Mouse (Mus musculus): ENCODE measurements around the gene Plekhn1. TPM values are rescaled to one million over a fixed set of nuclear protein-coding genes. Genes with fewer than 3 reads are reported as not detected.

The Plekhn1 gene
- polyA plus RNA-seq, 1 experiment from 2014 or later = 8.7 TPM

DNA sequence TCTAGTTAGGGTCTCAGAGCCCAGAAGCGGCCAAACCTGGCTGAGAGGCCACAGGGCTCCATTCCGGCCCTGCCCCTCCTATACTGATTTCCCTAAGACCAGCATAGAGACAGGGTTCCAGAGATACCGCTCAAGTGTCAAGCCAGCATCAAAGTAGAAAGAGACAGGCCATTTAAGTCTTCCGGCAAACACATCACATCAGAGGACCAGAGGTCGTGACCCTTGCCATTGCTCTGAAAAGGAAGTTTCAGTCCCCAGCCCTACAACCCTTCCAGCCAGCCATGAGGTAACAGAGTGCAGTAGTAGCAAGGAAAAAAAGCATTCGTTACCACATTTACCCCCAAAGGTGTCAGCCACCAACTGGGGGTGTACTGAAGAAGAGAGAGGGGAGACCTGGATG is 40.3 kb downstream of the Plekhn1 start:
- Histone ChIP-seq H3K27me3 (ENCODE audit: control insufficient read depth, insufficient read depth, low read length) (no peaks in the 10 kb centered on the region), H3K36me3 (ENCODE audit: control insufficient read depth, insufficient read depth, low read length) (no peaks in the 10 kb centered on the region), H3K9ac (ENCODE audit: low read depth, low read length) (no peak overlapping the region), H3K4me3 (ENCODE audit: low read depth, low read length) (no peak overlapping the region), H3K27ac (ENCODE audit: low read depth, low read length) (no peak overlapping the region), H3K9me3 (replicated peaks; ENCODE audit: control insufficient read depth, low read length) (no peaks in the 10 kb centered on the region), H3K4me1 (ENCODE audit: control insufficient read depth, insufficient read depth, low read length) (peaks cover 48% of the 10 kb centered on the region), H3K4me2 (peak overlapping the region; percentile 19; the same call in 1 of the 2 replicates)
- ATAC-seq (replicated peaks; ENCODE audit: insufficient number of reproducible peaks, low FRiP score, low TSS enrichment) = no peak
- WGBS (ENCODE audit: insufficient replicate concordance) = 46% methylated on average over 6 of the region's 6 CpGs

DNA sequence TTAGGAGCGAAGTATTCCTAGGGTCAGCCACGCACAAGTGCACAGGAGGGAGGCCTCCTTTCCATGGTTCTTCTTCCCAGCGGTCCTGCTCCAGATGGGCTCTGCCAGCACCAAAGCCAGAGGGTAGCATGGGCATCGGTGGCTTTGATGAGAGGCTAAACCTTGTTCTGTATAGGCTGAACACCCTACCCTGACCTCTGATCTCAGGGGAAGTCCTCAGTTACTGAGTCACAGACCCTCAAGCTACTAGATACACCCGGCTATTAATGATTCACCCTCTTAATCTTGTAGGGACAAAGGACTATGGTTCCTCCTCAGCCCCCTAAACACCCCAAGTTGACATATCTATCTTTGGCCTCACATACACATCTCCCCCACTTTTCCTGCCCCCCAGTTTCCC is 40.8 kb downstream of the Plekhn1 start:
- H3K4me3 ChIP-seq (ENCODE audit: low read depth, low read length) = no peak overlapping the region
- ATAC-seq (replicated peaks; ENCODE audit: insufficient number of reproducible peaks, low FRiP score, low TSS enrichment) = no peak
- H3K27me3 ChIP-seq (ENCODE audit: control insufficient read depth, insufficient read depth, low read length) = no peaks in the 10 kb centered on the region
- H3K4me1 ChIP-seq (ENCODE audit: control insufficient read depth, insufficient read depth, low read length) = peaks cover 52% of the 10 kb centered on the region
- no peaks in the 10 kb centered on the region for H3K9me3 ChIP-seq (replicated peaks; ENCODE audit: control insufficient read depth, low read length)
- 66% methylated on average over 5 of the region's 5 CpGs for WGBS (ENCODE audit: insufficient replicate concordance)
- no peak overlapping the region for H3K4me2 ChIP-seq
- no peaks in the 10 kb centered on the region for H3K36me3 ChIP-seq (ENCODE audit: control insufficient read depth, insufficient read depth, low read length)
- H3K27ac ChIP-seq (ENCODE audit: low read depth, low read length) = no peak overlapping the region
- no peak overlapping the region for H3K9ac ChIP-seq (ENCODE audit: low read depth, low read length)

DNA sequence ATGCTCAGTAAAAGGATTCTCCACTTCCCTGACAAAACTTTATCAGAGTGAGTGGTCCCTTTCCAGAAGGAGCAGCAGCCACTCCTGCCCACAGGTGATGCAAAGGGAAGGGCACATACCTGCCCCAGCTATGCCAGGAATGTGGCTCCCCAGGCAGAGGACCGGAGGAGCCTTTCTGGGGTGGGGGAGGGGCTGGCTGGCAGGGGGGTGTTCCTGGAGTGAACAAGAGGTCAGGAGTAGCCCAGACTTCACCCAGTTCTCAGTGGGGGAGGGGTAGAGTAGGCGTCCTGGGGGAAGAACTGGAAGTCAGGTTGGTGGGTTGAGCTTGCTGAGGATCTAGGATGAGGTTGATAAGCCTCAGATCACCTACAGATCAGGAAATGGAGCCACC is 41.5 kb downstream of the Plekhn1 start:
- Histone ChIP-seq H3K4me3 (ENCODE audit: low read depth, low read length) (no peak overlapping the region), H3K27me3 (ENCODE audit: control insufficient read depth, insufficient read depth, low read length) (no peaks in the 10 kb centered on the region), H3K27ac (ENCODE audit: low read depth, low read length) (no peak overlapping the region), H3K36me3 (ENCODE audit: control insufficient read depth, insufficient read depth, low read length) (no peaks in the 10 kb centered on the region), H3K9ac (ENCODE audit: low read depth, low read length) (no peak overlapping the region), H3K4me1 (ENCODE audit: control insufficient read depth, insufficient read depth, low read length) (peaks cover 60% of the 10 kb centered on the region), H3K9me3 (replicated peaks; ENCODE audit: control insufficient read depth, low read length) (no peaks in the 10 kb centered on the region), H3K4me2 (no peak overlapping the region)
- ATAC-seq (replicated peaks; ENCODE audit: insufficient number of reproducible peaks, low FRiP score, low TSS enrichment) = no peak
- 16% methylated on average over 2 of the region's 2 CpGs for WGBS (ENCODE audit: insufficient replicate concordance)

DNA sequence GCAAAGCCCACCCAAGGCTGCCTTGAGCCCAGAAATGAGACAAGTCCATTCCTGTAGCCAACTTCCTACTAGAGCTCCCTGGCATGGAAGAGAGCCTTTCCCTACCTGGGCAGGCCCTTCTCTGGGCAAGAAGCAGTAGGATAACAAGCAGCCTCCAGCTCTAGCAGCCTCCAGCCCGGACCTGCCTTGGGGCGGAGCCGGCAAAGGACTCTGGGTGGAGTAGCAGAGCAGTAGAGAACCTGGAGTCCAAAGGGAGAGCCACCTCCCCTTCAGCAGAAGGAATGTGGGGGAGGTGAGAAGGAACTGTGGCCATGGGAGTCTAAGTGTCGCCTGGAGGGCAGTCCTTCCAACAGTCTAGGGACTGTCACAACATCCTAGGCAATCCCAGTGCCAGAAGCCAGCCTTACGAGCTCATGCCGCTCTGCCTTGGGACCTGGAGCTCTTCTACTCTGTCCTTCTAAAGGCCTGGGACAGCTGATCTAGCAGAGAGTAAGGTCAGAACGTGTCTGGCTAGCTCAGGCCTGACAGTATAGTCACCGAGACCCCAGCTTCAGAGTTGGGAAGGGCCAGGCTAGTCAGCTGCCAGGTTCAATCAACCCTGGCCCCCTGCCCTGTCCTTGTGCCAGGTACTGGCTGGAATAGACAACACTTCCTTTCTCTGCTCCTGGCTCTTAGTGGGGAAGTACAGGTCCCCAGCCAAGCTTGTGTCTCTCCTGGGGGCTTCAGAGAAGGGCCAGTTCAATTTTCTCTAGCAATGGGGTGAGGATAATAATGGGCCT is 42.0 kb downstream of the Plekhn1 start:
- no peak for ATAC-seq (replicated peaks; ENCODE audit: insufficient number of reproducible peaks, low FRiP score, low TSS enrichment)
- Histone ChIP-seq H3K4me2 (no peak overlapping the region), H3K4me1 (ENCODE audit: control insufficient read depth, insufficient read depth, low read length) (peaks cover 65% of the 10 kb centered on the region), H3K27ac (ENCODE audit: low read depth, low read length) (no peak overlapping the region), H3K9me3 (replicated peaks; ENCODE audit: control insufficient read depth, low read length) (no peaks in the 10 kb centered on the region), H3K27me3 (ENCODE audit: control insufficient read depth, insufficient read depth, low read length) (no peaks in the 10 kb centered on the region), H3K9ac (ENCODE audit: low read depth, low read length) (no peak overlapping the region), H3K4me3 (ENCODE audit: low read depth, low read length) (no peak overlapping the region), H3K36me3 (ENCODE audit: control insufficient read depth, insufficient read depth, low read length) (no peaks in the 10 kb centered on the region)
- WGBS (ENCODE audit: insufficient replicate concordance) = 40% methylated on average over 8 of the region's 8 CpGs

DNA sequence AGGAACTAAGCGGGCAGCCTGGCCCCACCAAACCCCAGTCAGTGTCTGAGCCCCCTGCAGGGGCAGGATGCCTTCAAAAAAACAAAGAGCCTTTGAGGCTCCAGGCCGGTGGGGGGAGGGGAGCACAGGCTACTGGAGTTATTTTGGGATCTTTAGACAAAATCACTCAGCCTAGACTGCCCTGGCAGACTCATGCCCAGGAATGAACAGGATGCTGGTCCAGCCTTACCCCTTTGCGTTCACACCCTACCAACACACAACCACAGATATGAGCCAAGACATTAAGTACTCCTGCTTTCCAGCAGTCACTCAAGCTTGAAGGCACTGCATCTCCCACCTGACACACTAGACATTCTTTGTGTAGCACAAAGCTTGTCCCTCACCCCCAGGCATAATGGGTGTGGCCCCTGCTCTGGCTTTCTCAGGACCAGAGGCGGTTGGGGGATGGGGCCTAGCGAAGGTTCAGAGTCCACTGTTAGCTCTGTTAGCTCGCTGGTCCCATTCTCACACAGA is 45.8 kb downstream of the Plekhn1 start:
- no peaks in the 10 kb centered on the region for H3K9me3 ChIP-seq (replicated peaks; ENCODE audit: control insufficient read depth, low read length)
- peaks cover 77% of the 10 kb centered on the region for H3K4me1 ChIP-seq (ENCODE audit: control insufficient read depth, insufficient read depth, low read length)
- peak overlapping the region; percentile 37 for H3K27ac ChIP-seq (ENCODE audit: low read depth, low read length)
- no peaks in the 10 kb centered on the region for H3K27me3 ChIP-seq (ENCODE audit: control insufficient read depth, insufficient read depth, low read length)
- peak overlapping the region; percentile 36; the same call in 1 of the 2 replicates for H3K4me2 ChIP-seq
- ATAC-seq (replicated peaks; ENCODE audit: insufficient number of reproducible peaks, low FRiP score, low TSS enrichment) = no peak; the same call in 1 of the 2 replicates
- no peak overlapping the region for H3K4me3 ChIP-seq (ENCODE audit: low read depth, low read length)
- peak overlapping the region; percentile 34; the same call in 1 of the 2 replicates for H3K9ac ChIP-seq (ENCODE audit: low read depth, low read length)
- WGBS (ENCODE audit: insufficient replicate concordance) = 23% methylated on average over 6 of the region's 6 CpGs
- peaks cover 6% of the 10 kb centered on the region; the same call in 1 of the 2 replicates for H3K36me3 ChIP-seq (ENCODE audit: control insufficient read depth, insufficient read depth, low read length)

DNA sequence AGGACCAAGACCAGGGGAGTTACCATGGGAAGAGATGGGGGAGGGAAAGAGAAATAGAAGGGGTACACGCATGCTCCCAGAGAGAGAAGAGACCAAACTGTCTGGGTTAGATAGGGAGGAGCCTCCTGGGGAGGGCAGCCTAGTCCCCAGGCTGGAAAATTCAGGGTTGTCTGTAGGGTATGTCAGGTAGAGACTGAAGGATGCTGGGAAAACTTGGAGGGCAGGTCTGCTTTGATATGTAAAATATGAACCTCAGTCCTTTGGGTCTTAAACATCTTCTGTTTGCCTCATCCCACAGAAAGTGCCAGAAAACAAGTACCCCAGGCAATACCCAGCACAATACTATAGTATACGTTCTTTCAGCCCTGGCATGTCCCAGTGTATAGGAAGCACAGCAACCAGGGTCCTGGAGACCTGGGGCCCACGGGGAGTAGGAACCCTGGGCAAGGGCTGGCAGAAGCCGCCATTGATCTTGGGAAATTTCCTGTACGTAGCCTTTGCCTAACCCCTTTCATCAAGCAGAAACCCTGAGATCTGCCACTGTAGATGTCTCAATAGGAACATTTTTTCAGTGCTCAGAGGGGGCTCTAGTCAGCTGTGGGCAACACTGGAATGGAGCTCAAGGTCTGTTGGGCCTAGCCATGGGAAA is 46.4 kb downstream of the Plekhn1 start:
- no peak; the same call in 1 of the 2 replicates for ATAC-seq (replicated peaks; ENCODE audit: insufficient number of reproducible peaks, low FRiP score, low TSS enrichment)
- Histone ChIP-seq H3K9ac (ENCODE audit: low read depth, low read length) (0 out of 2 replicates have a peak overlapping the region, but pooled peaks have one; percentile 34), H3K27me3 (ENCODE audit: control insufficient read depth, insufficient read depth, low read length) (no peaks in the 10 kb centered on the region), H3K4me1 (ENCODE audit: control insufficient read depth, insufficient read depth, low read length) (peaks cover 72% of the 10 kb centered on the region), H3K27ac (ENCODE audit: low read depth, low read length) (peak overlapping the region; percentile 37), H3K4me2 (peak overlapping the region; percentile 36; the same call in 1 of the 2 replicates), H3K4me3 (ENCODE audit: low read depth, low read length) (no peak overlapping the region), H3K9me3 (replicated peaks; ENCODE audit: control insufficient read depth, low read length) (no peaks in the 10 kb centered on the region), H3K36me3 (ENCODE audit: control insufficient read depth, insufficient read depth, low read length) (peaks cover 6% of the 10 kb centered on the region; the same call in 1 of the 2 replicates)
- 63% methylated on average over 5 of the region's 5 CpGs for WGBS (ENCODE audit: insufficient replicate concordance)

DNA sequence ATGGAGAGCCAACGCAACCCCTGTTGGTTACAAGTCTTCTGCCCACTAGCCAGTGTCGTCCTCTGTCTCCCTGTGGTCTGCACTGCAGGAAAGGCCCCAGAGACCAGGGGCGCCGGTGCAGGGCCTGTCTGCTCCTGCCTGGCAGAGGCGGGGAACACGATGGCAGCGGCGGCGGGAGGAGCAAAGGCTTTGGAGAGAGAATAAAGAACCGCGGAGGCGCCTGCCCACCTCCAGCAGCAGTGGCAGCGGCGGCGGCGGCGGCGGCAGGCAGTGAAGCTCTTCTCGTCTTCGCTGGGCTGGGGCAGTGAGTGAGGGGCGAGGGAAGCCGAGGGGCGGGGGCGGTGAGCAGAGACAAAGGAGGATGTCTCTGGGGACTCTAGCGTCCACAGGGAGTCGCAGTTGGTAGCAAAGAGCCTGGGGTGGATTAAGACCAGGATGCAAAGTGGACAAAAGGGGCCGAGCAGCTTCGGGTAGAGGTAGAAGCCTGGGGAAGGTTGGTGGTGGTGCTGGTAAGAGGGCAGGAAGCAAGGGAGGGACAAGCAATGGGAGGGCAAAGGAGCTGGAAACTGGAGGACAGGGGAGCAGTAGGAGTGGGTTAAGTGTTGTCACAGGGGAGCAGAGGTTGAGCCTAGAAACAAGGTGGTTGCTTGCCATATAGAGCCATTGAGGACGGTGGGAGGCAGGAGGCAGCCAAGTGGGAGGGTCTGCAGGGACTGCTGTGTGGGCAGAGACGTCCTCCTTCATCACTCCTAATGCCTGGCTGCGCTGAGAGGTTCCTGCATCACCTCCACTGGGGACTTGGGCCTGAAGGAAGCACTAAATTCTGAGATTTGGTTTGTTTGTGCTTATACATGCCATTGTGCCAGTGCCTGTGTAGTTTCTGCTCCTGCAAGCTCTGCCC is 48.5 kb downstream of the Plekhn1 start:
- Histone ChIP-seq H3K9me3 (replicated peaks; ENCODE audit: control insufficient read depth, low read length) (no peaks in the 10 kb centered on the region), H3K27ac (ENCODE audit: low read depth, low read length) (no peak overlapping the region; the same call in 1 of the 2 replicates), H3K4me3 (ENCODE audit: low read depth, low read length) (peak overlapping the region; percentile 35), H3K4me2 (peak overlapping the region; percentile 62), H3K4me1 (ENCODE audit: control insufficient read depth, insufficient read depth, low read length) (peaks cover 60% of the 10 kb centered on the region), H3K36me3 (ENCODE audit: control insufficient read depth, insufficient read depth, low read length) (peaks cover 6% of the 10 kb centered on the region; the same call in 1 of the 2 replicates), H3K9ac (ENCODE audit: low read depth, low read length) (peak overlapping the region; percentile 65), H3K27me3 (ENCODE audit: control insufficient read depth, insufficient read depth, low read length) (no peaks in the 10 kb centered on the region)
- WGBS (ENCODE audit: insufficient replicate concordance) = 10% methylated on average over 31 of the region's 31 CpGs
- no peak for ATAC-seq (replicated peaks; ENCODE audit: insufficient number of reproducible peaks, low FRiP score, low TSS enrichment)

DNA sequence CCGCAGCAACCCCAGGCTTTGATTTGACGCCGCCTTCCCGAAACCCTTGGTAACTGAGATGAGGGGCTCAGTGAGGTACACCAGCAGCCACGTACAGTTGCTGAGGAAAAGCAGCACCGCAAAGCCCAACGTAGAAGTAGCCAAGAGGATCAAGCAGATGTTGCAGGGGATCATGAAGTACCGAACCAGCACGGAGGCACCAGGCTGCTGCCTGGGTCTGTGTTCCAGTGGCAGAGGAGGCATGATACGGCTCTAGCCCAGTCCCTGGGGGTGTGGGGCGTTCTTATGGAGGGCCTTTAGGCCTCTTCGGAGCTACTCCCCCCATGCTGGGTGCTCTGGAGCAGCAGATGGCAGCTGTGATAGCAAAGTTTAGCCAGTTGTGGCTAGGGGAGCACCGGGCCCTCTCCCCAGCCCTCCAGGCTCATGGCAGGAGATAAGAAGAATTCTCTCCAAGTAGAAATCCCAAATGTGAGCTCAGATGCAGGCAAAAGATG is 49.2 kb downstream of the Plekhn1 start:
- ATAC-seq (replicated peaks; ENCODE audit: insufficient number of reproducible peaks, low FRiP score, low TSS enrichment) = no peak
- H3K4me3 ChIP-seq (ENCODE audit: low read depth, low read length) = peak overlapping the region; percentile 35
- peaks cover 6% of the 10 kb centered on the region; the same call in 1 of the 2 replicates for H3K36me3 ChIP-seq (ENCODE audit: control insufficient read depth, insufficient read depth, low read length)
- 66% methylated on average over 13 of the region's 13 CpGs for WGBS (ENCODE audit: insufficient replicate concordance)
- peak overlapping the region; percentile 65 for H3K9ac ChIP-seq (ENCODE audit: low read depth, low read length)
- H3K4me2 ChIP-seq = peak overlapping the region; percentile 62
- H3K27me3 ChIP-seq (ENCODE audit: control insufficient read depth, insufficient read depth, low read length) = no peaks in the 10 kb centered on the region
- H3K9me3 ChIP-seq (replicated peaks; ENCODE audit: control insufficient read depth, low read length) = no peaks in the 10 kb centered on the region
- peaks cover 60% of the 10 kb centered on the region for H3K4me1 ChIP-seq (ENCODE audit: control insufficient read depth, insufficient read depth, low read length)
- no peak overlapping the region; the same call in 1 of the 2 replicates for H3K27ac ChIP-seq (ENCODE audit: low read depth, low read length)
